Mouse (Mus musculus) WW6 (cell line): ENCODE data around the gene Mrps7.

Experiments
- DNase-seq: peaks from one replicate; pipeline ENCODE4 v3.0.0-alpha.2; 2013; ENCODE audit warnings: low read depth, low spot score

Mrps7 gene

GRCm38 (mm10) chr11:115608421-115609399, 5.0 kb downstream of the Mrps7 start:
- no peak for DNase-seq

DNA sequence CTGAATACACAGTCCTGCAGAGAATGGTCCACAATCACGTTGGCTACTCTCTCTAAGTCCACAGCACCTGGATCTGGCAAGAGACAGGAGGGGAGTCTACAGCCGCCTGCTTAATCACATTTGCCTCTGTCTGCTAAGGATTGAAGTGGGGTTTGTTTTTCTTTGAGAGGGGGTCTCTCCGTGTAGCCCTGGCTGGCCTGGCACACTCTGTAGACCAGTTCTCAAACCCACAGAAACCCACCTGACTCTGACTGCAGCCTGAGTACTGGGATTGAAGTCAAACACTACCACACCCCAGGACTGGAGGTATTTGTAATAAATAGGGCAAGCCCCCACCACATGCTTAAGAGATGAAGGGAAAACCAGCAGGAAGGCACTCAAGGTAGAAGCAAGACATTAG, 5.9 kb downstream of the Mrps7 start:
- DNase-seq: no peak

GRCm38 (mm10) chr11:115611173-115611572, 7.4 kb downstream of the Mrps7 start:
- no peak for DNase-seq

DNA sequence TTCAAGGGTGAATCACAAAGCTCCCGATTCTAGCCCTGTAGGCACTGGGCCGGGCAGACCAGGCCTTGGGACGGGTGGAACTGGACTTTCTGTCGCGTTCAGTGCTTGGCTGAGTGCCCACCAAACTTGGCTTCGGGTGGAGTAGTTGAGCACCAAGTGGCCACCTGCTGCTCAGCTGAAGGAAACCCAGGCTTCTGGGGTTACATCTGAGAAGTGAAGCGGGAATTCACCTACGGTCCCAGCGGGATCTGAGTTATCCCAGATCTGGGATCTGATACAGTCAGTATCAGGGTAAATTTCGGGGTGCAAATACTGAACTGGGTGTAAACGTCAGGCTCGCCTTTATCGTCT, 8.3 kb downstream of the Mrps7 start:
- no peak for DNase-seq

GRCm38 (mm10) chr11:115612410-115613137, 8.8 kb downstream of the Mrps7 start, which contains the start of gene Mif4gd:
Mif4gd (minus strand) TSS chr11:115612969.
- peak; percentile 95 for DNase-seq

DNA sequence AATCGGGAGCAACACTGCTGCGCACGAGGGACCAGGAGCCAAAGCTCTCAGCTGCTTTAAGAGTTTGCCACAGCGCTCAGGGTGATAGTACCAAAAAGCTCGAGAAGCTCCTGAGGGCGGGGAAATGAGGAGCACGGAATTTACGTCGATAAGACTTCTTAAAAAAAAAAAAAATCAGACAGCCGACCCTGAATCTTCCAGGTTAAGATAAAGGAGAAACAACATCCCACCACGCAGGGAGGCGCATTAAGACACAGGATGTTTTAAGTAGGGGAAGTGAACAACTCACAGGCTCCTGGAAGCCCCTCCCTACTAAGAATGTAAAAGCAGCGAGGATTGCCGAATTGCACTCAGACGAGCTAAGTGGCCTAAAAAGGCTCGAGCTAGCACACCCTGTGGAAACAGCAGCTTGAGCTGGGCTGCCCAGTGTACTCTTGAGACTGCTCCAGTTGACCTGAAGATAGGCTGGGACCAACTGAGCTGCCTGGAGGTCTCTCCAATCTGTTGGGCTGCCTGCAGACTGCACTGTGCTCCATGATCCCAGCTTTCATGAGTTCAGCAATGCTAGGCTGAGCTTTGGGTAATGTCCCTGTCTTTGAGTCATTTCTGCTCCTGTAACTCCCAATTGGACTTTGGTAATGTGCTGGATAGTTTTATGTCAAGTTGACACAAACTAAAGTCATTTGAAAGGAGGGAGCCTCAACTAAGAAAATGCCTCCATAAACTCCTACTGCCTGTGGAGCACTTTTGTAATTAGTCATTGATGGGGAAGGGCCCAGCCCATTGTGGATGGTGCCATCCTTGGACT, 9.6 kb downstream of the Mrps7 start:
- DNase-seq: no peak

- no peak for DNase-seq
These were observed 10.8 kb downstream of the Mrps7 start for GRCm38 (mm10) chr11:115614346-115615107.

- no peak for DNase-seq
These were observed 11.5 kb downstream of the Mrps7 start for GRCm38 (mm10) chr11:115615108-115615825.

- no peak for DNase-seq
These were observed 12.2 kb downstream of the Mrps7 start for GRCm38 (mm10) chr11:115615875-115616274.

- no peak for DNase-seq
These were observed 12.6 kb downstream of the Mrps7 start for GRCm38 (mm10) chr11:115616371-115616770.

DNA sequence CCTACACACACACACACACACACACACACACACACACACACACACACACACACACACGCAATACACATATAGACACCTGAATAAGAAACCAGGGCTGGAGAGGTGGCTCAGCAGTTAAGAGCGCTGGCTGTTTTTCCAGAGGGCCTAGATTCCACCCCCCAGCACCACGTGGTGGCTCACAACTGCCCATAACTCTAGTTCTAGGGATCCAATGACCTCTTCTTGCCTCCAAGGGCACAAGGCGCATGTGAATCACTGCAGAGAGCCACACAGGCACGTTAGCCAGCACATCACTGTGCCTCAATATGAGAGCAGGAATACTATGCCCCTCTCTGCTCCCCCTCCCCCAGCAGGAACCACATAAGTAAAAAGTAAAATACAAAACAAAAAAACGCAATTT, 13.2 kb downstream of the Mrps7 start:
- no peak for DNase-seq

GRCm38 (mm10) chr11:115618001-115618400, 14.3 kb downstream of the Mrps7 start:
- no peak for DNase-seq

GRCm38 (mm10) chr11:115618732-115619516, 15.2 kb downstream of the Mrps7 start:
- DNase-seq: no peak

DNA sequence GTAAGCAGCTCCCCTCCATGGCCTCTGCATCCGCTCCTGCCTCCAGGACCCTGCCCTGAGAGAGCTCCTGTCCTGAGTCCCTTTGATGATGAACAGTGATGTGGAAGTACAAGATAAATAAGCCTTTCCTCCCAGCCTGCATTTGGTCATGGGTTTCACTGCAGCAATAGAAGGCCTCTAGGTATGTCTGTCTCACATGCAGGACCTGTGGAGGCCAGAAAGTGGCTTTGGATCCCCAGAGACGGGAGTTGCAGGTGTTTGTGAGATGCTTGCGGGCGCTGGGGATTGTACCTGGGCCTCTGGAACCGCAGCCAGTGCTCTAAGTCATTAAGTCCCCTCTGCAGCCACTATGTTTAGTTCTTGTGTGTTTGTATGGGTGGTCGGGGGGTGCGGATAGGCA, 16.2 kb downstream of the Mrps7 start:
- DNase-seq: no peak

- DNase-seq: no peak
These were observed 19.9 kb downstream of the Mrps7 start for GRCm38 (mm10) chr11:115623487-115624070.

DNA sequence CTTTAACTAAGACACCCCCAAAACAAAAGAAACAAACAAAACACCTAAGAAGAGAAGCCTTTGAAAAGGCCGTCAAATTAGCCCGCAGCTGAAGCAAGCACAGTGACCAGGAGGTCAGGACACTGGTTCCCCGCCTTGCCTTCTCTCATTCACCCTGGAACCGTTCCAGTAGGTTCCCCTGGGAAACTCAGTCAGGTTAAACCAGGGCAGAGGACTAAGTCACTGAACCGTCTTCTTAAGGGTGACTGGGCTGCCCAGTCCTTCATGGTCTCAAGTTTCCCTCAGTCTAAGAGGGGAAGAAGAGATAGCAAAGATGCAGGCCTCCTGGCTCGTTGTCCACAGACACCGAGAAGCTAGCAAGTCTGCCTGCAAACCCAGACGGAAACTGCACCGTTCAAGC, 22.2 kb downstream of the Mrps7 start:
- no peak for DNase-seq

GRCm38 (mm10) chr11:115626824-115627616, 23.3 kb downstream of the Mrps7 start:
- DNase-seq: no peak

DNA sequence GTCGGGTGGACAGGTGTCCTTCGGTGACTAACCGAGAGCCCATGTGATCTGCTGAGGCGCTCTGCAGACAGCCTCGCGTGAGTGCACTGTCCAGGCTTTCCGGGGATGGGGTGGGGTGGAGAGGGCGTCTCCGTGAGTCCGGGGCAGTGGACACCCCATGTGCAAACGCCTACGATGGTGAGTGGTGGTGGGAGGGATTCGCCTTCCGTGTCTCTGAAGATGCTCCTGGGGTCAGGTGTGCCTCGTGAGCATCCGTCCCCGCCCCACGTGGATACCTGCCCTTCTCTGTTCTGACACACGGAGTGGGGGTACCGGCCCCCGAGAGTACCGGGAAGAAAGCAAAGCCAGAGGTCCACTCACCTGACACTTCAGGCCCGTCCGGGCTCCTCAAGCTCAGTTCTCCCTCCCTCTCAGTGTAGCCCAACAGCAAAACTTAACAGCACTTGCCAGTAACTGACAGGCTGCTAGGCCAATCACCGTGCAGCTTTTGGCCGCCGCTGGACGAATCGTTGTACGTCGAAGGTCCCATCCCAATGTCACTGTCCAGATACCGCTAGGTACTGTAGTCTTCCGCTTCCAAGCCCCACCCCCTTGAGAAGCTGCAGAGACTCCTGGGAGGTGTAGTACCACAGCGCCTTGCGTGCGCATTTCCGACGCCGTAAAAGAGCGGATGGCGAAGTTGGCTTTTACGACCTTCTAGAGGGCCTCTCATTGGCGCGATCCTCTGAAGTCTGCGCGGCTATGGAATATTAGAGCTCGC, 24.2 kb downstream of the Mrps7 start, which contains the start of gene Slc25a19:
TSS of gene Slc25a19 (minus strand) at position 591 of the 760 bp plus-strand sequence.
- DNase-seq: peak; percentile 100
